Mouse (Mus musculus) embryonic fibroblast, embryonic 13.5 days (primary cell): Measurements from ENCODE around the gene AC124108.1. TPM values are rescaled to one million over a fixed set of nuclear protein-coding genes. Genes with fewer than 3 reads are reported as not detected.

Experiments
- H3K27ac ChIP-seq: 2 replicates; pipeline ENCODE4 v1.5.1; 2012; ENCODE audit warnings: low read length, control low read depth, inconsistent platforms; ENCODE audit not compliant: insufficient read depth
- H3K4me1 ChIP-seq: 2 replicates; pipeline ENCODE4 v1.6.1; 2011; ENCODE audit warnings: low read length; ENCODE audit not compliant: control insufficient read depth, insufficient read depth
- H3K4me3 ChIP-seq: 2 replicates; pipeline ENCODE4 v1.5.1; 2011; ENCODE audit warnings: mild to moderate bottlenecking, control low read depth, low read length; ENCODE audit not compliant: insufficient read depth
- CTCF ChIP-seq: IDR thresholded peaks from 2 replicates; pipeline ENCODE4 v1.5.1; 2011; ENCODE audit warnings: mild to moderate bottlenecking, control low read depth, low read length, moderate library complexity, borderline replicate concordance; ENCODE audit not compliant: insufficient read depth
- POLR2A ChIP-seq: IDR thresholded peaks from 2 replicates; pipeline ENCODE4 v1.6.1; 2011; ENCODE audit warnings: low read depth, mild to moderate bottlenecking, control low read depth, low read length, moderate library complexity
- polyA plus RNA-seq: library from polyadenylated mRNA; stranded (reverse); fragments of >200 nt; gene quantifications from 2 replicates; pipeline ENCODE4 v1.2.4, GENCODE M21; 2011; ENCODE audit warnings: low read depth; ENCODE audit not compliant: missing spikeins, insufficient read length

Gene AC124108.1
- not detected in 2 replicates for polyA plus RNA-seq

GRCm38 (mm10) chr1:132191093-132191785 is at the start of gene AC124108.1, which contains the start of gene Lemd1:
Gene AC124108.1, plus strand, starts transcription at chr1:132191457.
Gene Lemd1, plus strand, starts transcription at chr1:132191431.
- Histone ChIP-seq H3K4me1 (0 out of 2 replicates have a peak, but pooled peaks cover under 1% of the 10 kb centered on the region), H3K4me3 (peak within 1 kb of the TSS; percentile 33), H3K27ac (no peak within 1 kb of the TSS)
- TF ChIP-seq POLR2A (no peak), CTCF (no peak)

- H3K4me3 ChIP-seq: no peak overlapping the region
- no peaks in the 10 kb centered on the region for H3K4me1 ChIP-seq
- H3K27ac ChIP-seq: no peak overlapping the region
- TF ChIP-seq POLR2A (no peak), CTCF (no peak)
Observed at GRCm38 (mm10) chr1:132141753-132142152, 49.5 kb upstream of the AC124108.1 start.

GRCm38 (mm10) chr1:132143079-132143478 is 48.2 kb upstream of the AC124108.1 start:
- Histone ChIP-seq H3K4me3 (no peak overlapping the region), H3K4me1 (no peaks in the 10 kb centered on the region), H3K27ac (no peak overlapping the region)
- TF ChIP-seq CTCF (no peak), POLR2A (no peak)

GRCm38 (mm10) chr1:132143730-132144129 is 47.5 kb upstream of the AC124108.1 start:
- Histone ChIP-seq H3K4me1 (no peaks in the 10 kb centered on the region), H3K4me3 (no peak overlapping the region), H3K27ac (no peak overlapping the region)
- TF ChIP-seq POLR2A: no peak
- TF ChIP-seq CTCF: no peak

- H3K4me1 ChIP-seq: no peaks in the 10 kb centered on the region
- TF ChIP-seq POLR2A (no peak), CTCF (no peak)
- H3K4me3 ChIP-seq: no peak overlapping the region
- no peak overlapping the region for H3K27ac ChIP-seq
Observed at GRCm38 (mm10) chr1:132144223-132144622, 47.0 kb upstream of the AC124108.1 start.

GRCm38 (mm10) chr1:132144837-132145236 is 46.4 kb upstream of the AC124108.1 start:
- H3K27ac ChIP-seq: no peak overlapping the region
- no peaks in the 10 kb centered on the region for H3K4me1 ChIP-seq
- no peak for TF ChIP-seq CTCF
- TF ChIP-seq POLR2A: no peak
- no peak overlapping the region for H3K4me3 ChIP-seq

- Histone ChIP-seq H3K27ac (no peak overlapping the region), H3K4me1 (peaks cover 9% of the 10 kb centered on the region; the same call in 1 of the 2 replicates), H3K4me3 (no peak overlapping the region)
- TF ChIP-seq POLR2A: no peak
- no peak for TF ChIP-seq CTCF
Observed at GRCm38 (mm10) chr1:132145973-132146685, 45.1 kb upstream of the AC124108.1 start.

- Histone ChIP-seq H3K4me3 (no peak overlapping the region), H3K4me1 (peaks cover 20% of the 10 kb centered on the region; the same call in 1 of the 2 replicates), H3K27ac (no peak overlapping the region)
- TF ChIP-seq POLR2A (no peak), CTCF (no peak)
Observed at GRCm38 (mm10) chr1:132149410-132149809, 41.8 kb upstream of the AC124108.1 start.

GRCm38 (mm10) chr1:132150171-132150570 is 41.1 kb upstream of the AC124108.1 start:
- H3K4me3 ChIP-seq: no peak overlapping the region
- H3K27ac ChIP-seq: no peak overlapping the region
- no peak for TF ChIP-seq CTCF
- TF ChIP-seq POLR2A: no peak
- peaks cover 20% of the 10 kb centered on the region; the same call in 1 of the 2 replicates for H3K4me1 ChIP-seq
